Mouse (Mus musculus) monocyte, adult 2 months (primary cell): Measurements from ENCODE around the gene Ube2cbp.

ENCODE experiments used
- DNase-seq, 2 experiments: peaks; one replicate each; pipeline ENCODE4 v3.0.0; 2022; ENCODE audit warnings: low spot score in 2 of 2, low read depth in 1 of 2

The Ube2cbp gene

DNA sequence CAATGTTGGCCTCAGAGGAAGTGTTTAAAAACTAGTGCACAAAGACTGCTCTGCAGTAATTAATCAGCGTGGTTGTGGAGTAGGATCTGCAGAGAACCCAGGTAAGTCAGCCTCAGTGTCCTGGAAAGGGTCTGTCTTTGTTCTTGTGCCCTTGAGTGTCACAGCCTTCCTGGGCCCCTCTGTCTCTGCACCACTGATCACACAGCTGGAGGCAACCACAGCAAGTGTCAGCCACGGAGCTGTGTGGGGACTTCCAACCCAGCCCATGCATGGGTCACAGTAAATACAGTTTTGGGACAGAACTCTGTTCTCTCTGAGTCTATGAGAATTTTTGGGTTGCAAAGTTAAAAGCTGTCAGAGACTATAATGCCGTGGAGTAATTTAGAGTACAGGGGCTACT, 137.4 kb downstream of the Ube2cbp start:
- no peak for DNase-seq

DNA sequence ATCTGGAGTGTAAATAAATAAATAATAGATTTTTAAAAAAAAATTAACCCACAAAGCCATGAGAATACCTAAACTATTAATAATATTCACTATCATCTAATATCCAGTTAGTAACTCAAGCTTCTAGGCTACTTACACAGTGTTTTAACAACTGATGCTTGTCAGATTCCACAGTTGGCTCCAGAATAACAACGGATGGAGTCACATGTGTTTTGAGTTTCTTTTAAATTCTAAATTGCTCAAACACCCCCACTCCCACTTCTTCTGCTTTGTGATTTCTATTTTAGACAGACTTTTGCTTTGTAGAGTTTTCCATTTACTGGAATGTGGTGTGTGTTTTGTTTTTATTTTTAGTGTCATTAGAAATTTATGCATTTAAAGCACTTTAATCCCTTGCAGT, 140.0 kb downstream of the Ube2cbp start:
- DNase-seq, result no peak

DNA sequence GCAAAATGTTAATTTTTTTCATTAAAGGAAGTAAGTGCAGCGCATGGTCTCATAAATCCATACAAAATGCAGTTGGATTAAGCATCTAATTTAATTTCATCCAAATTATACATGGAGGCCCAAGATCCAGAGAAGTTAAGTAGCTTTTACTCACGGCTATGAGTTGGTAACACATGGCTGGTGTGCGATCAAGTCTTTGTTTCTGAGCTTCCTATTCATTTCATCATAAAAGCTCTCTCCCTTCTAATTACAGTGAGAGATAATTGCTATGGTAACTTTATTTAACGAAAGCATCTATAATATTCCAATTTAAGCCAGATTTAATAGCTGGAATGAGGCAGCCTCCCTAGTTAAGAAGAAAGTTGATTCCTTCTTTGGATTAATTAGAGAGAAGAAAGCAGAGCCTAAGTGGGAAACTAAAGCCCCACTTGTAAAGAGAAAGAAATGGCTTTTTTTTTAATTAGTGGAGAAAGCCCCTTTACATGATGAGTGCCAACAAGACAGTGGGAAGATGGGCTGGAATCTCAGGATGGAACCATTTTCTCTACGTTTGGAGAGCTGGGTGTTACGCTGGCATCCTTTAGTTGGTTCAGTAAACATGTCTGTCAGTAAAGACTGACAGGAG, 145.1 kb downstream of the Ube2cbp start:
- DNase-seq, result no peak

DNA sequence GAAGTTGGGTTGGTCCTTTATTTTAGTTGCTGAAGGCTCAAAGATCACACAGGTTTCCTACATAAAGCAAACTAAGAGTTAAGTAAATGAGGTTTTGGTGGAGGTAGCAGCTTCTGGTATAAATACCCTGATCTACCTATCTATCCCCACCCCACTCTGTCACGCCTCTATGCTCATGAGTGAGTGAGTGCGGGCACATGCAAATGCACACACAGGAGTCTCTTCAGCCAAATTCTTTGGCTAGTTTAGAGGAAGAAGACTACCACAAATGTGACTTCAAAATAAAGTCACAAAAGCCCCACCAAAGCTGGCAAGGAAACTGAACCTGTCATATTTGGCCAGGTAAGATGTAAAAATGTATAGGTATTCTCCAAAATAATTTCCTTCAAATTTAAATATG, 149.1 kb downstream of the Ube2cbp start:
- no peak for DNase-seq

DNA sequence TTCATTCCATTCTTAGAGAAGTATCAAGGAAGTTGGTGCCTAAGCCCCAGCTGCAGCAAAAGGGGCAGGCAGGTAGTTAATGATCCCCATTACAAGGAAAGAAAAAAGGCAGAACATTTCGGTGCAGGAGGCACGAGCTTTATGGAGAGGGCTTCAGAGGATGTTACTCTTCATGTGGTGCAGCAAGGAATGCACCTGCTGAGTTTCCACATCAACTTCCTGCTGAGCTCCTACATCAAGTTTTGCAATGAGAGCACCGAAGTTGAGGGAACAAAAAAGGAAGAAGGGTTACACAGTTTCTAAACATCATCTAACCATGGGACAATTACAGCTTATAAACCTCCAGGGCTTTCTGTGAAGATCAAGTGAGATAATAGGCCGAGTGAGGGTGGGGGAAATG, 156.1 kb downstream of the Ube2cbp start:
- no peak for DNase-seq

DNA sequence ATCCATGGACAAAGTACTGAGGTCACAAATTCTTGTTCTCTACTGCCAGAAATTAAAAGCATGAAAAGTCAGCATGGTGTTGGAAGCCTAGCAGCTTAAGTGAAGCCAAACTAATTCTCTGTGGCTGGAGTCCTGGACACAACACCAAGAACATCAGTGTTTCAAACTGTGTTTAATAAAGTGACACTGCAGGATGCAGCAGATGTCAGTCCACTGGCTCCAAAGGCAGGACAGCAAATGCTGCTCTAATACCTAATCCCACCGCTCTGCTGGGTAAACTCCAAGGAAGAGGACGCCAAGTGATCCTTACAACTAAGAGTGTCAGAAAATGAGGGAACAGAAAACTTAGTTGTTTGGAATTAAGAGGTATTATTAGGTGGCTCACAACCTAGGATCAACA, 158.2 kb downstream of the Ube2cbp start:
- no peak for DNase-seq

DNA sequence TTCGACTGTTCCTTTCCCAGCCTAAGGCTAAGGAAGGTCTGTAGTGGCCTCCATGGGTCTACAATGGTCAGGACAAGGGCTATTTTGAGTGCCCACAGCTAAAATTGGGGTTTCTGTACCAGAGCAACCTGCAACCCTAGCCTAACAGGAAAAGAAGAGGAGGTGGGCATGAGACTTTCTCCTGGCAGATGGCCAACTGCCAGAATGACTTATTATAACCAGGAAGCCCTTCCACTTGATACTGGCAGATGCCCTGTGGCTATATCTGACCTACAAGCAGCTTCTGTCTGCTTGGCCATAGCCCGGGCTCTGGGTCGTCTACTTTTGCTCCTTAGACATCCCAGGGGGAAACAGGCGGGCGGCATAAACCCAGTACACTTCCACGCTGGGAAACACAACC, 163.3 kb downstream of the Ube2cbp start:
- DNase-seq, result no peak

DNA sequence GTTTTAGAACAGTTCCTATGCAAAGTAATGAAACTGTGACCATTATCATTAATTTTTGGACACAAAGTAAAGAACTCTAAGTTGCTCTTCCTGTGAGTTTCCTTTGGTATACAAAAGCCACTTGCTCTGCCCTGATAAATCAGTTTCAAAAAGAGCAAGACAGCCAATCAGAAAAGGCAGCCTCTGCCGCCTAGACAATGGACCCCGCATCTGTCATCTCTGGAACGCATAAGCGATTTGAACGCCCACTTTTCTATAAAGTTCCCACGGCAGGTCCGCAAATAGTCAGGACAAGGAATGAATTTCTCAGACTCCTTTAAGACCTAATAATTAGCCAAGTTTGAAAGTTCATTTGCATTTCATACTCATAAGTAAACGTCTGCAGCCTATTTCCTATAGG, 166.2 kb downstream of the Ube2cbp start:
- no peak for DNase-seq

DNA sequence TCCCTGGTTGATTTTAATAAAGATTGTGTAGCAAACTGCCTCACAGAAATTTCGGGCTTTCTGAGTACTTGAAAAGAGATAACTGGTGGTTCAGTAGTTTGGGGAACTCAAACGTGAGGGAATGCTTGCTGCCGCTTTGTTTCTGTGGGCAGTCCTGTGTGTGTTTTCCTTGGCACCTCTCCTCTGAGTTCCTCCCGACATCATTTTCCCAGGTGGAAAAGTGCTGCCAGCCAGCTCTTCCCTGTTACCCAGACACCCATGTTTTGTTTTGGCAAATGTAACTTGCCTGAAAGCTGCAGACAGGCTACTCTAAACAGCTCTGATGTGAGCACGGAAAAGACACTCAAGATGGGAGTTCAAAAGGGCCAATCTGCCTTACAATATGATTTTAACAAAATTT, 166.6 kb downstream of the Ube2cbp start:
- no peak for DNase-seq

DNA sequence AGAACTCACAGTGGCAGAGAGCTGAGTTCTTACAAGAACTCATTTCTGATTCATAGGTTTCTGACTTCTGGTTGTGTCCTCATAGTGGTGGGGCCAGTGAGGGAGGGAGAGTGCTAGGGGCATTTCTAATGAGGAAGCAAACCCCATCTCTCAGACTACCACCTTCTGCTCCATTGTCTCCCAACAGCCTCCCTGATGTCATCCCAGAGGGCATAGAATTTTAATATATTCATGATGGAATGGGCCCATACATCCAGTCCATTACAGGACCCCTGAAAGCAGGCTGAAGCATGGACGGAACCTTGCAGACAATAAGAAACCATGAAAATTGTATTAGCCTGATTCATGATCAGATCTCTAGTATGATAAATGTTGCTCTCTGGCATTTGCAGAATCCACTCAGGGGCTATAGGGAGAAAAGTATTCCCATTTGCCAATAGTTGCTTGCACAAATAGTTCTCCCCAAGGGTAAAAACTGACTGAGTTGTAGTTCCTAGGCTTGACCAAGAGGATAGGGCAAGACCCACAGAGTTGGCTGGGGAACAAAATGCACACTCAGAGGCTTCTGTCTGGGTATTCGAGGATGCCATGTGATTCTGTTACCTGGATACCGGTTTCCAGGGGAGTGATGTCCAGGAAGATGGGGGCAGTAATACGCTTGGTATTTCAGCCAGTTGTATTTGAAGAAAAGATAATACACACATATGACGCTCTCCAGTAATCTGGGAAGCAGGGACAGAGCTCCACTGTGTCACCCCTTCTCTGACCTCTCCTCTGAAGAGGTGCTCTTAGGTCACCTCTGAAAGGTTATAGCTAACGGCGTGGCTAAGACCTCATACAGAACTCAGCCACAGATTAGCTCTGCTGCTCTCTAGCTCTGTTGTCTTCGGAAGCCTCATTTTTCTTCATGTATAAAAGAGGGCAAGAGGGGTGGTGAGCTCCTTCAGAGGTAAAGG, 167.8 kb downstream of the Ube2cbp start:
- no peak for DNase-seq

DNA sequence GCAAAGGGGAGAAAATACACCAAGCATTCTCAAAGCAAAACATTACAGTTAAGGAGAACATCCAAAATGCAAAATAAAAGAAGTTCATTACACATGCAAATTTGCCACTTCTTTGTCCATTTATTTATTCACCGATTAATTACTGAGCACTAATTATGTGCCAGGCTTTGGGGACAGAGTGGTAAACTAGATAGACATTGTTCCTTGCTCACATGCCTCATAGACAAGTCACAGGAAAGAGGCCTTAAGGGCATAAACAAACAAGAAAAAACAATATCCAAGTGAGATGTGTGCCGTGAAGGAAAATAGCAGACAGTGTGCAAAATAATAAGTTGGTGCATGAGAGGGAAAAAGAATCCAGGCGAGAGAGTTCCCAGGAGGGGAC, 177.2 kb downstream of the Ube2cbp start:
- no peak for DNase-seq

DNA sequence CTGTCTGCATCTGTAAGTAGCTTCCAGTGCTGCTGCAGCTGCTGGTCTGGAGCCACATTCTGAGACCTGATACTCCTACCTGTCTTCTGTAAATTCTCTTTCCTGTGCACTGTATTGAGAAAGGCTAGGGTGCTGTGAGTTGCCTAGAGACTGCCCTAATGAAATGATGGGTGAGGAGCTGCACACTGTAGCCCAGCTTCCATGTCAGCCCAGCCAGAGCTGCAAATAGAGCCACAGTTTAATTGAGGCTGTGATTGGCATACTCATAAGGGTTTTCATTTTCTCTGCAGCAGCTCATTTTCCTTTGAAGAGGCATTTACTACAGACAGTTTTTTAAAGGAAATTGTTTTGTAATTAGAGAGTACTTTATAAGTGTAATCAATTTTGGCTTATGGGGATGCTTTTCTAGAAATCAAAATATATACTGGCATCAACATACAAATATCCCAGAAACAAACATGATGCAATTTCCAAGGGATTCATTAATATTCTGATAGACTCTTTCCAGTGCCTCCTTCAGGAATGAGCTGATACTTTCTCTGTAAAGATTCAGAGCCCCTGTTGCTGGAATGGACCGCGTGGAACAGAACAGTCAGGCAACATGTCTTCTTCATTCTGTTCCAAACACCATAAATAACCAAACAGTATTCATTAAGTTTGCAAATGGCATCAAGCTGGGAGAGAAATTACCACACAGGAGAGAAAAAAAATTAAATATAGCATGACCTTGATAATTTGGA, 177.8 kb downstream of the Ube2cbp start:
- DNase-seq, result no peak

DNA sequence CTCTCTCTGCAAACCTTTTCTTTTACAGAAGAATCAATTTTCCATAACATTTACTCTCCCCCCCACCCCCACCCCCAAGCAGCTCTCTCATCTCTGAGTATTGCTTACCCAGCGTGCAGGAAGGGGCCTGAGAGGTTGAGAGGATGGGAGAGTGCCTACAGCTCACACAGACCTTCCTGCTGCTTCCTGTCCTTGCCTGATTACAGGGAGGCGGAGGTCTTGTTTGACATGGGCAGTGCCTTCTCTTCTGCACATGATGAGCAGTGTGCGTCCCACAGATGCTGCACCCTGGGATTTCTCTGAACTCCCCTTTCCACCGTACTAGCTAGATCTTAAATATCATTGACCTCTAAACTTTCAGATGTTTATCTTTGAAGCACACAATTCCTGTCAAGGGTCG, 182.2 kb downstream of the Ube2cbp start:
- DNase-seq, result no peak

DNA sequence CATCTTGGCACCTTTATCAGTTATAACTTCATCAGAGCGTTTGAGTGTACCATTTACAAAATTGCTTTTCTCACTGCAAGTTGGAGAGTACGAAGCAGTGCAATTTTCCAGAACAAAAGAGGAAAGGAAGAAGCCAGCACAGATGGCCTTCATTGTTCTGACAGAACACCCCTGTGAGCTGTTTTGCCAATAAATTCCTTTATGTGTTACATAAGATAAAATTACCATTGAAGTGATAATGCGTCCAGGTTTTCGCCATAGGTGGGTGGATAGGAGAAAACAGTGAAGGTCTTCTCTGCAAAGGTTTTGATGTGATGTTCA, 183.6 kb downstream of the Ube2cbp start:
- DNase-seq, result no peak

DNA sequence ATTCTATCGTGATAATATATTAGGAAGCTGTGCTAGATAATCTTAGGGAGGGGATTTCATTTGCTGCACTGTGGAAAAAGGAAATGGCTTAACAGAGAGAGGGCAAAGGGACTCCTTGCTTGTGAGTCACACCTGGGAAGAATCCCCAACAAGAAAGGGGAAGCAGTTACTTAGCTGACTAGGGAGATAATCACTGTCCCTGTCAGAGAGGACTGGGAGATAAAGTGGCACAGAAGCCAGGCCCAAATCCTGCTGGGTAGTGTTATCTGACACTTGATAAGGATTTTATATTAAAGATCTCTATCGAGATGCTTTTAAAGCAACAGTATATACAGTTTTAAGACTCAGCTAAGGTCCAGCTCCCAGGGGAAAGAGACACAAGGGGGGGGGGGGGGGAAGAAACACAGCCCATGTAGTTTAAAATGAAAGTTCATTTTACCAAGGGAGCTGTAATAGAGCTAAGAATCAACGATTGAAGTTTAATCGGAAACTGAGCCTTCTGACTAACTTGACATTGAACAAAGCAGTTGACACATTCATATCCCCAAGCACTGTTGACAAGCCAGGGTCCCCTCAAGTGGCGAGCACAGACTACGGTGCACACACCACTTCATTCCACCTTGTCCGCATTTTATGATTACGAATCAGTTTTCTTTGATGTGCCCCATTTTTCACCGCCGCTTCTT, 184.1 kb downstream of the Ube2cbp start:
- DNase-seq, result no peak

DNA sequence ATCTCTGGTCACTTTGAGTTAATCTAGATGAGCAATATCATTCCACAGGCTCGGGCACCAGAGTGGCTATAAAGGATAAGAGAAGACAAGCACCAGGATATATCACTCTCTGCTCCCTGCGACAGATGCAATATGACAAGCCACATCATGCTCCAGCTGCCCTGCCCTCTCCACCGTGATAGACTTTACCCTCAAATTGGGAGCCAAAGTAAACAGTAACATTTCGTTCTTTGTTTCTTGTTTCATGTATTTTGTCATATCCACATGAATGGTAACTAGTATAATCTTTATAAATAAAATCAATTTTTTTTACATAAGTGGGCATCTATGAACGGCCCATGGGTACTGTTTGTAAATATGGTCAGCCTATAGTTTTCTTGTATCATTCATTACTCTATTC, 195.2 kb downstream of the Ube2cbp start:
- DNase-seq, result no peak

DNA sequence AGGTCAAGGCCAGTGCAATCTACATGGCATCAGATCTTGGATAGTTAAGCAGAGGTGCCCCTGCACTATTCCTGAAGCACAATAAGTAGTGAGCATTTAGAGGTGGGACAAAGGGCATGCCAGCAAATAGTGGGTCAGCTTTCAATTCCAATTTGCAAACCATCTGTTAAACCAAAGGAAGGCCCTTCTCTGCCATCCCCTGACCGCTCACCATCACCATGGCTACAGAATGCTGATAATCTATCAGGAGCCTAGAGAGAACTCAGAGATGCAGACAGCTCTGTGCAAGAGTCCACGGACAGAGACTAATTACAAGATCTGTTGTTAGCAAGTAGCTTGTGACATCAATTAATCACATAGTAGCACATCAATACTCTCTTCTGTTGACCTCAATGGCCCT, 198.1 kb downstream of the Ube2cbp start:
- no peak for DNase-seq
